Mouse (Mus musculus) large intestine, adult 2 months (tissue): ENCODE results near the gene Eya4. TPM values are rescaled to one million over a fixed set of nuclear protein-coding genes. Genes with fewer than 3 reads are reported as not detected.

ENCODE experiments used
- DNase-seq: peaks from one replicate; pipeline ENCODE4 v3.0.0-alpha.2; 2012; ENCODE audit warnings: low read depth, low spot score
- WGBS: fragments of 180-500 bp; shearing (Covaris S2); methylation state at CpG from one replicate; pipeline ENCODE4 v1.1.7; 2018; 5-methylcytosine and 5-hydroxymethylcytosine counted together
- polyA plus RNA-seq: library from polyadenylated mRNA; depleted of rRNA; stranded (reverse); fragments of >200 nt; gene quantifications from 2 replicates; pipeline ENCODE4 v1.2.3, GENCODE M21; 2012

Eya4 gene
- polyA plus RNA-seq, 1 experiment: 0.02 TPM

DNA sequence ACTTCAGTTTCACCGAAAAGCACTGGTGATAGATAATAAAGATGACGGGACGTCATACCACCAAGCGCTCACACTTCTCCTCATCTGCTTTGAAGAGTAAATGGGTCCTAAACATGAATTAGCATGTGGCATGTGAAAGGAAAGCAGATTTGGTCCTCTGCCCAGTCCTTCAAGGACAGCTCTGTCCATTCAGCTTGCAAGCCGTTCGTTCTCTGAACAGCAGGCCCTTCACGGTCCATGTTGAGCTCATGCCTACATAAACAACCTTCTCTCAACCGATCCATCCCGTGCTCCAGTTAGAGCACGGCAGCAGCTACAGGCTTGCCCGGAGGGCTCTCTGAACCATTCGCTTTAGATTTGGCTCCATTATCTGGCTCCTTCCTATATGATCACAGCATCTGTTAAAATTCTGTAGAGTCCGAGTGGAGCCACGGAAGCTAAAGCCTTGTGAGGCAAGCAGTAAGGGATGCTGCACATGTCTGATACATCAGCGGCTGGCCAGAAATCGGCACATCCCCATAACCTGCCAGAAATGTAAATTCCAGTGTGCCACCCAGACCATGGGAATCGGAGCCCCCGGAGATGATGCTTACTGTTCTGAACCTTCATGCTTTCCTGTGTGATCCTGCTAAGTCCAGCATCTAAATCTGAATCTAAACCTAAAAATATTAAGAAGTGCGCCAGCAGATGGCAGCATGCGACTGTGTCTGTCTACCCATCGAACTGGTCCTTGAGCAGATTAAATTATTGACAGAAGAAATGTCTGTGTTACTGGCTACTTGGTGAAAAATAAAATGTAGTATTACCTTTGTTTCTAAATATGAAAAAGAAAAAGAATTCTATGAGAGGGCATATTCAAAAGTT, 264.0 kb downstream of the Eya4 start:
- WGBS: 57% methylated on average over 21 of the region's 21 CpGs
- no peak for DNase-seq

DNA sequence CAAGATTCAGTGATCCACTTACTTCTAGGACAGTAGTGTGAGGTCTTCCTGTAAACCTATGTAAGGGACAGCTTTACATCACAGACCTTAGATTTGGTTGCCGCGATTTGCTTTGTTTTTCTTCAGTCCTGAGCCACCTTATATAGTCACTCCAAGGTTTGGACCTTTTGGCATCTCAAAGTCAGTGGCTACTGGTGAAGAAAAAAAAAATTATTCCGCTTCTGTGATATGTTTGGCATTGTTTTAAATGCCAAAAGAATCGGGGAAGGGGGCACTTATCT, 269.1 kb downstream of the Eya4 start:
- 27% methylated on average over 4 of the region's 4 CpGs for WGBS
- DNase-seq: no peak

DNA sequence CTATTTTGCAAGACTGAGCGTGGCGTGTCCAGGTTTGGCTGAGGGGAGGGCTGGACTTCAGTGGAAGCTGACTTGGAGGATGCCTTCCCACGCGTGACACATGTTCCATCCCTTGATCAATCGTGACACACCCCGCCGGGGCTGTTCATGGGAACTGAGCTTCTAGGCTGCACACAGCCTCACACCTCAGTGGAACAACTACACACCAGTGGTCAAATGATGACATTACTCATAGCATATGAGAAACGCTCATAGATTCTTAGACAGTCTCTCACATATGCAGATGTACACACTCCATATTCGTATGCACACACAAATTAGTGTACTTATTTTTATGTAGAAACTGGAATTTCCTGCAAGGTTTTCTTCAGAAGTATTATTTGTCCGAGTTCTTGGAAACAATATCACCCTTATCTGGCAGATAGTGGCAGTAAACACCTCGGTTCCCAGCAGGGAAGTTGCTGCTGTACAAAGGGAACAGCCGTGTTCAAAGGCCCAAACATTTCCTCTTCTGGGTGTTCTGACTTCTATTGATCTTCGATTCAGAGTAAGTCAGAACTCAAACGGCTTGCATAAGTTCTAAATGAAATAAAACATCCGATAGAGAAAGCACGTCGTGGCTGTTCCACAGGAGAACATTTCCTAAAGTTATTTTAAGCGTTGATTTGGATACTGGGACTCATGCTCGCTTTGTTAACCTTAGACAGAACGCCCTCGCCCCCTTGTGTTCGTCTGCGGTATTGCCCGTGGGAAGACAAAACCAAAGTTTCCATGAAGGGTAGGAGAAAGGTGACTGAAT, 269.6 kb downstream of the Eya4 start:
- WGBS: 33% methylated on average over 24 of the region's 24 CpGs
- DNase-seq: peak; percentile 48

DNA sequence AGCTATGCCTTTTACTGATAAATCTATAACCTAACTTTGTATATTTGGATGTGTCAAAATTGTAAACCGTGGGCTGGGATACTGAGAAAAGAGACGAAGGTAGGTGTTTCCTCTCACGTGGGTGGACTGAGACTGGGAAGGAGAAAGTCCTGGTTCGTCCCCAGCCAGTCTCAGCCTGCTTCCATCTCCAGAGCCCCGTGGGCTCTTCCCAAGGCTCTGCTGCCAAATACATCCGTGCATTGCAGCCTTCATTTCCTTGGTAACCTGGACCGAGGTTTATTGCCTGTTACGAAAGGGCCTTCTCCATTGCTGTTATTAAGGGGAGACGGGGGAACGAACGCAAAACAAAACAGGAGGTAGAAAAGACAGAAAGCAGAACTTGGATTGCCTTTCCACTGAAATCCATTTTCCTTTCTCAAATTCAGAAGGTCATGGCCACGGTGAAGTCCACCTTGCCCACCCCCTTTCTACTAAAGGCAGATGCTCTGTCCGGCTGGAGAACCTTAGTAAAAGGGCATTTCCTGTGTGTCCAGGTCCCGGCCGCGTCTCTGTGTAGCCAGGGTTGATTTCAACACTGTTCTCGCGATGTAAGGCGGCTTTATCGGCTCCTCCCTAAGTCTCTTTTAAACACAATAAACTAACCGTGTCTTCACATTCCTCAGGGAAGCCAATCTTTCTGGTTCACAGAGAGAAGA, 273.7 kb downstream of the Eya4 start:
- no peak for DNase-seq
- WGBS: 12% methylated on average over 21 of the region's 21 CpGs

DNA sequence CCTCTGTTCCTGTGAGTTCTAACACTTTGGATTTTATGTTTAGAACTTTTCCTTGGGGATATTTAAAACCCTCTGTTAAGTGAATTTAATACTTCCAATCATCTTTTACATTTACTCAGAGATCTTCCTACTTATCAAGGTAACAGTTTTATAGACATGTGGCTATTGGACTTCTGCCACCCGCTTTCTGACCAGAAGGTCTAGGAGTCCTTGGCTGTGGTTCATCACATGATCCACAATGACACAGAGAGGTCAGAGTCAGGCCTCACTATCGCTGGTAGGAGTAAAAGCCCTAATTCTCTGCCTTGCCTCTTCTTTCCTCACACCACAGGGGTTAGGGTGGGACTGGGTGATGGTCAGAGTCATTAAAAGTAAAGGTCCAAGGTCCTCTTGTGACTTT, 277.2 kb downstream of the Eya4 start:
- DNase-seq: no peak
- 48% methylated on average over 2 of the region's 2 CpGs for WGBS

DNA sequence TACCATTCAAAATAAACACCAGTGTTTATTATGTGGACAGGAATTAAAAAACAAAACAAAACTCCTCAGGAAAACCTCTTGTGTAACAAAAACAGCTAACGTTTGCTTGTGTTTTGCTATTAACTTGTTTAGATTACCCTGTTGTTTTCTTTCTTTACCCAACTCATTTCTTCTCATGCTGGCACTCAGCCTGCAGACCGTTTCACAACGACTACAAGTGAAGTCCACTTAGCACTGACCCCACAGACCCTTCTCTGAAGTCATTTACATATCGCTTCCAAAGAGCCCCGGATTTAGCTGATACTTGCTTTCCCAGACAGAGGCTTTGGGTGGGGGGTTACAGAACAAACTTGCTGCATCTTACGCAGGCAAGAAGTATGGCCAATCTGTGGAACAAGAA, 286.9 kb downstream of the Eya4 start:
- 55% methylated on average over 6 of the region's 6 CpGs for WGBS
- no peak for DNase-seq

DNA sequence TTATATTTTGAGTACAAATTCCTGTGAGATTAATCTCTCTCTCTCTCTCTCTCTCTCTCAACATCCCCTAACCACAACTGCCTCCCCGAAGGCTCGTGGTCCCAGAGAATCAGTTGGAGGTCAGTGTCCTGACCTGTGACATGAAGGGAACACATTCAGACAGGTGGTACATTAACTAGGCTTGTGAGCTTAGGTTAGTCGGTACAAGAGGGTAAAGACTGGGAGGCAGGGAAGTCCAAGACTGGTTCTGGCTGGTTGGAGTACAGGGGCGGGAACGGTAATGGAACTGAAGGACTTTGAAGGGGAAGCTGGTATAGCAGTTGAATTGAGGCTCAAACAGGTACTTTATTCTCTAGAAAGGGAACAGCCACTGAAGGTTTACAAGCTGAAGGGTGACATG, 287.9 kb downstream of the Eya4 start:
- 71% methylated on average over 5 of the region's 5 CpGs for WGBS
- DNase-seq: no peak

DNA sequence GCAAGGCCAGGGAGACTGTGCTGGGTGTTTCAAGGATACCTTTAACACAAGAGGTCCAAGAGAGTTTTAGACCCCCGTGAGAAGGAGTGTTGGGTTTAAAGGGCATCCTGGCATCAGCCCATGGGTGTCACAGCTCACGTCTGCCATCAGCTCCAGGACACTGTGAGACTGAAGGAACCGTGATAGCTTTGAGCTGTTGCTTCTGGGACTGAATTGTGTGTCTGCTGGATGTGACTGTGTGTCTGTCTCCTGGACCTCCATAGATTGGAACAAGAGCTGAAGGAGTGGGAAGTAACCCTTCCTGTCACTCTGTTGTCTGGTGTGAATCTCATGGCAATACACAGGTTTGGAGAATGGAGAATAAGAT, 289.9 kb downstream of the Eya4 start:
- 64% methylated on average over 3 of the region's 3 CpGs for WGBS
- no peak for DNase-seq

DNA sequence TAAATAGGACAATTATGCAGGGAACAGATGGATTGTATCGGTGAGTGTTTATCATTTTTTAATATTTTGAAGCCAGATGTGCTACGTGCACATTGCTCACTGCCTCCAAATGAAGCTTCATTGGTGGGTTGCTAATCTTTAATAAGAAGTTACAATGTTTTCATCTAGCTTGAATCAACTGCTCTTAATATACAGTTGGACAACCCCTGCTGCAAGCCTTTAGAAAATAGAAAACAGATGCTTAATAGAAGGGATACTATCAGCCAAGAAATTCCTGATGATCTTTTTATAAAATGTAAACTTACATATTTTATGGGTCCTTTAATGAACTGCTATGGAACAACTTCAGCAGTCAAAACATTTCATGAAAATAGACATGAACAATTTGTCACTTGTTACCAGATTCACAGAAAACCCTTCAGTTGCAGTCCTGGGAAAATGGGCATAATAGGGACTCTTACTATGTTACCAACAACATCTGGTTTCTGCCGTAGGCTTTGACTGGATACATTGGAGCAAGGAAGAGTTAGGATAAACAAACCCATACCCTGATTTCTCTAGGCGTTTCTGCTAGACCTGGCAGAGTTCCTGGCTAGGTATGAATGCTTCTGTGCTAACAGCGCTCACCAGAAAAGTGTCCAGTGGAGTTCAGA, 290.4 kb downstream of the Eya4 start:
- WGBS: 58% methylated on average over 5 of the region's 5 CpGs
- no peak for DNase-seq

DNA sequence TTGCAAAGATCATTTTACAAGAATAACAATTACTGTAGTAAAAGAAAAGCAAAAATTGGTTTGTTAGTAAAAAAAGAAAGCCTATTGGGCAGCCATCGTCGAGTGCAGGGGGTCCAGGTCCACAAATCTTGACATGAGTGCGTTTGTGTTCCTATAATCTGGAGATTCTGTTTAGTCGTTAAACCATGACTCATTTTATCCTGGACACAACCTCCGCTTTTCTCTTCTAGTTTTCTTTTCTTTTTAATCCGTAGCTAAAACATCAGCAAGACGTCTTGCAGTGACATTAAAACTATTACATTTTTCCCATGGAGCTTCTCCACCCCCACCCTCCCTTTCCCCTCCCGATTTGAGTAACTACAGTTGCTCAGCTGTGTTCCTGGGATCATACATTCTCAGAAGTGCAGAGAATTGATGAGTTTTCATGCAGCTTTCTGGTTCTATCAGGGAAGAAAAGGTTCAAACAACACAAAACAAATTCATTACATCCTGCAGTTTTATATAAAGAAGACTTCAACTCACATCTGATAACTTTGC, 297.1 kb downstream of the Eya4 start:
- 56% methylated on average over 8 of the region's 8 CpGs for WGBS
- DNase-seq: no peak
